Mouse (Mus musculus) ES-Bruce4 (cell line): Measurements from ENCODE around the gene Pank4. TPM values are rescaled to one million over a fixed set of nuclear protein-coding genes. Genes with fewer than 3 reads are reported as not detected.

Experiments used
- H3K27ac ChIP-seq: 2 replicates; pipeline ENCODE4 v1.5.1; 2012; ENCODE audit warnings: low read length, inconsistent platforms; ENCODE audit not compliant: insufficient read depth
- H3K27me3 ChIP-seq: 2 replicates; pipeline ENCODE4 v1.6.1; 2012; ENCODE audit warnings: mild to moderate bottlenecking, low read length, inconsistent platforms; ENCODE audit not compliant: control insufficient read depth, poor library complexity, insufficient read depth, severe bottlenecking
- H3K36me3 ChIP-seq: 2 replicates; pipeline ENCODE4 v1.6.1; 2012; ENCODE audit warnings: inconsistent platforms, mild to moderate bottlenecking, low read length, moderate library complexity; ENCODE audit not compliant: control insufficient read depth, poor library complexity, insufficient read depth, severe bottlenecking
- H3K4me1 ChIP-seq: one replicate; pipeline ENCODE4 v1.8.1; 2011; ENCODE audit warnings: low read length; ENCODE audit not compliant: control insufficient read depth, insufficient read depth
- H3K4me3 ChIP-seq: 2 replicates; pipeline ENCODE4 v1.5.1; 2011; ENCODE audit warnings: low read depth, mild to moderate bottlenecking, low read length
- H3K9ac ChIP-seq: 2 replicates; pipeline ENCODE4 v1.6.1; 2012; ENCODE audit warnings: low read depth, mild to moderate bottlenecking, inconsistent platforms; ENCODE audit not compliant: poor library complexity, severe bottlenecking
- H3K9me3 ChIP-seq: replicated peaks from 2 replicates; pipeline ENCODE4 v1.6.1; 2012; ENCODE audit warnings: mild to moderate bottlenecking, low read length, inconsistent platforms; ENCODE audit not compliant: control insufficient read depth, poor library complexity, insufficient read depth, severe bottlenecking
- CTCF ChIP-seq: IDR thresholded peaks from one replicate; pipeline ENCODE4 v1.8.1; 2011; ENCODE audit warnings: low read depth, low read length
- EP300 ChIP-seq: IDR thresholded peaks from 2 replicates; pipeline ENCODE4 v1.6.1; 2011; ENCODE audit warnings: low read depth, low read length; ENCODE audit not compliant: insufficient read depth
- POLR2A ChIP-seq: IDR thresholded peaks from one replicate; pipeline ENCODE4 v1.8.1; 2011; ENCODE audit warnings: low read length; ENCODE audit not compliant: insufficient read depth
- polyA plus RNA-seq: library from polyadenylated mRNA; stranded (reverse); fragments of >200 nt; gene quantifications from 2 replicates; pipeline ENCODE4 v1.2.4, GENCODE M21; 2011; ENCODE audit warnings: low read depth; ENCODE audit not compliant: missing spikeins, insufficient read depth, insufficient read length

Gene Pank4
- polyA plus RNA-seq, 1 experiment, result 21.5 TPM

- no peak overlapping the region for H3K9ac ChIP-seq
- no peaks in the 10 kb centered on the region for H3K36me3 ChIP-seq
- no peak overlapping the region for H3K4me3 ChIP-seq
- H3K9me3 ChIP-seq, result no peaks in the 10 kb centered on the region
- H3K27ac ChIP-seq, result no peak overlapping the region
- TF ChIP-seq POLR2A (no peak), EP300 (no peak), CTCF (no peak)
- H3K4me1 ChIP-seq, result peaks cover 3% of the 10 kb centered on the region
- H3K27me3 ChIP-seq, result peaks cover 12% of the 10 kb centered on the region
Measured at GRCm38 (mm10) chr4:154957289-154957993, 6.5 kb upstream of the Pank4 start.

GRCm38 (mm10) chr4:154958171-154958570 lies 5.8 kb upstream of the Pank4 start:
- 0 out of 2 replicates have a peak overlapping the region, but pooled peaks have one; percentile 10 for H3K4me3 ChIP-seq
- 0 out of 2 replicates have a peak overlapping the region, but pooled peaks have one; percentile 15 for H3K9ac ChIP-seq

GRCm38 (mm10) chr4:154958621-154959020 lies 5.3 kb upstream of the Pank4 start:
- 0 out of 2 replicates have a peak overlapping the region, but pooled peaks have one; percentile 15 for H3K9ac ChIP-seq

More at GRCm38 (mm10) chr4:154958171-154958570, 5.8 kb upstream of the Pank4 start:
- no peak for TF ChIP-seq CTCF
- 0 out of 2 replicates have a peak, but pooled peaks have one; percentile 41 for TF ChIP-seq EP300
- no peak for TF ChIP-seq POLR2A
- Histone ChIP-seq H3K36me3 (no peaks in the 10 kb centered on the region), H3K27me3 (peaks cover 13% of the 10 kb centered on the region), H3K9me3 (no peaks in the 10 kb centered on the region), H3K27ac (no peak overlapping the region), H3K4me1 (peaks cover 3% of the 10 kb centered on the region)

GRCm38 (mm10) chr4:154960021-154960689 lies 3.8 kb upstream of the Pank4 start:
- peak overlapping the region; percentile 61; the same call in 1 of the 2 replicates for H3K9ac ChIP-seq
- no peak overlapping the region for H3K27ac ChIP-seq
- peaks cover 1% of the 10 kb centered on the region for H3K4me1 ChIP-seq

More at GRCm38 (mm10) chr4:154958621-154959020, 5.3 kb upstream of the Pank4 start:
- Histone ChIP-seq H3K27me3 (peaks cover 13% of the 10 kb centered on the region), H3K4me1 (peaks cover 1% of the 10 kb centered on the region), H3K9me3 (no peaks in the 10 kb centered on the region), H3K4me3 (no peak overlapping the region), H3K36me3 (no peaks in the 10 kb centered on the region), H3K27ac (no peak overlapping the region)
- TF ChIP-seq POLR2A, result no peak
- TF ChIP-seq EP300, result no peak
- TF ChIP-seq CTCF, result no peak

GRCm38 (mm10) chr4:154960690-154961225 lies 3.2 kb upstream of the Pank4 start, which contains the start of gene Hes5:
Hes5 (plus strand) TSS chr4:154960923.
- Histone ChIP-seq H3K9ac (peak within 1 kb of the TSS; percentile 61), H3K36me3 (no peaks in the 10 kb centered on the region), H3K9me3 (no peaks in the 10 kb centered on the region), H3K4me1 (peaks cover 3% of the 10 kb centered on the region), H3K27ac (no peak within 1 kb of the TSS), H3K4me3 (peak within 1 kb of the TSS; percentile 77), H3K27me3 (peaks cover 13% of the 10 kb centered on the region)
- TF ChIP-seq POLR2A (no peak), CTCF (no peak), EP300 (no peak)

More at GRCm38 (mm10) chr4:154960021-154960689, 3.8 kb upstream of the Pank4 start:
- Histone ChIP-seq H3K9me3 (no peaks in the 10 kb centered on the region), H3K27me3 (peaks cover 13% of the 10 kb centered on the region), H3K4me3 (peak overlapping the region; percentile 77), H3K36me3 (no peaks in the 10 kb centered on the region)
- TF ChIP-seq EP300 (no peak), CTCF (no peak), POLR2A (no peak)
